Mouse (Mus musculus): ENCODE results near the gene Cacna1c.

Gene Cacna1c

DNA sequence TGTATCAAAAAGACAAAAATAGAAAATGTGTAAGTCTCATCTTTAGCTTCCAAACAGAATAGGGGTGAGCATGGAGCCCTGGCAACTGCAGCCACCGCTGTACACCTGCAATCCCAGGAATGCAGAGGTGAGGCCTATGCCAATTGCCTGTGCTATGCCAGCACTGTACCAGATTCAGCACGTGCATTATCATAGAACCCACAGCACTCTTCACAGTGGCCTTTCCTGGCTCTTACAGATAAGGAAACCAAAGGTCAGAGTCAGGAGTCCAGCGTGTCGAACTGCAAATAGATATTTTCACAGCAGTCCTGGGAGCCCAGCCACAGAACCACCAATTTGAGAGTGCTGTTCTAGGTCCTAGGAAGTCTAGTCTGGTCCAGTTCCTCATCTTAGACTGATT, 227.4 kb downstream of the Cacna1c start:
- DNase-seq (ENCODE audit: extremely low spot score, low read depth, low spot score) = no peak

GRCm38 (mm10) chr6:118966904-118967303, 229.3 kb downstream of the Cacna1c start:
- DNase-seq (ENCODE audit: extremely low spot score, low read depth, low spot score) = no peak

DNA sequence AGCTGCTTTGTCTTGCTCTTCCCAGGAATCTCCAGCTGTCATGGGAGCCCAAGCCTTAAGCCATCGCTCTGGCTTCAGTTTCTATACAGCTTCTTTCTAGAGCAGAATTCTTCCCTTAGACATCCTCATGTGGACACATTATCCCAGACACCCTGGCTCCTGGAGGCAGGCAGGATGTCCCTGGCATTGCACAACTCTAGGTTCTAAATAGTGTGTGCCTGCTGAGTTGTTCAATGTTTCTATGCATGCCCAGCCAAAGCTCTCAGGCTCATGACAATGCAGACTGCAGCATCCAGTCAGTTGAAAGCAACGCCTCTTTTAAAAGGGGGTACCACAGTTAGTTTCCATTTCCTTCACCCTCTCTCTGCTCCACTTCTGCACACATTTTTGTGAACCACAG, 230.6 kb downstream of the Cacna1c start:
- DNase-seq (ENCODE audit: extremely low spot score, low read depth, low spot score) = no peak

- DNase-seq (ENCODE audit: extremely low spot score, low read depth, low spot score) = no peak
Observed at GRCm38 (mm10) chr6:118963806-118964205, 232.4 kb downstream of the Cacna1c start.

DNA sequence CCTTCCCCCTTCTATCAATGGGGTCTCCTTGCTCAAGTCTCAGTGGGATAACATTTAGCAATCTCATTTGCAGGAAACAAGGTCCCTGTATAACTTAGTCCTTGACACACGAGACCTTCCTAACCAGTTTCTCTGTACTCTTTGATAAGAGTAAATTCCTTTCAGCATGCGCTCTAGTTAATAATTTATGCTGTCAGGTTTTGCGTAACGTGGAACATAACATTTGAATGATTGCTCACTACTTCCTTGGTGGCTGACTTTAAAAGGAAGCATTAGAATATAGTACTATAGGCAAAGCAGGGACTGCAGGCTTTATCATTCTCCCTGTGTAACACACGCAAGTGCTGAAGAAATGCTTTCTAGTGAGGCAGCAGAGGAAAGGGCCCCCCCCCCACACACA, 232.9 kb downstream of the Cacna1c start:
- DNase-seq (ENCODE audit: extremely low spot score, low read depth, low spot score) = no peak

DNA sequence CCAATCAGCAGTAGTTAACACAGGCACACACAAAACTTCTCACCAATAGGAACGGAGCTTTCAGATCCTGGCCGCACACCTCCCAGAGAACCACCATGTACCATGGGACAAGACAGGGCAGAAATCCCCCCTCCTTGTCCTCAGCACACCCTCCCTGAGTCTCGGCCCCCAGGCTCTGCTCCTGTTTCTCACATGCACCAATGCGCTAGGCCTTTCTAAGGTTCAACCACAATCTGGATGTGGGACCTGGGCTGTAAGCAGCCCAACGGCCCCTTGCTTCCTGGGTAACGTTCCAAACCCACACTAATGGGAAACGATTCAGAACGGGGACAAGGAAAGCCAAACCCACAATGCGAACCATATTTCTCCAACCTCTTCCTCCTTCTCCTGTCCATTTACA, 237.7 kb downstream of the Cacna1c start:
- no peak for DNase-seq (ENCODE audit: extremely low spot score, low read depth, low spot score)

- no peak for DNase-seq (ENCODE audit: extremely low spot score, low read depth, low spot score)
Observed at GRCm38 (mm10) chr6:118956234-118956633, 240.0 kb downstream of the Cacna1c start.

- no peak for DNase-seq (ENCODE audit: extremely low spot score, low read depth, low spot score)
Observed at GRCm38 (mm10) chr6:118955777-118956176, 240.4 kb downstream of the Cacna1c start.

DNA sequence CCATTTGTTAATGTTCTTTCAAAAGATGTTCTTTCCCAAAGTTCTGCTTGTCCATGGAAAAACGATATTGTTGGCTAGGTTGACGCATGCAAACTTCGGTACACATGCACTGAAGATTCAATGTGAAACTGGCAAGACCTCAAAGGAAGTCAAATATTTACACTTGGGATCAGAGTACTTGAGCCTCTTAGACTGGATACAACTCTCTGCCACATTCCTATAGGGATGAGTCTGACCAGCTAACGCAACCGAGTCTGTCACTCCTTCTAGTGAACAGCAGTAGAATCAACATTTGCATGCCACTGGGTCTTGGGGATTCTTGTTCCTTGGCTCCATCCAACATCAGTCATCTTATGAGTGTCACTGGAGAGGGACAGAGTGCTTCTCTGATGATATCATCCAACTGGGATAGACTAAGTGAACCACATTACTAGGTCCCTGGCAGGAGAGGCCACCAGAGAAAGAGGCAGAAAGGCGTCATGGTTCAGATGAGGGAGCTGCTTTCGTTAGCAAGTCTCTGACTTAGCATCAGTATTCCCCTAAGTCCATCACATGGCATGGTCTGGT, 241.1 kb downstream of the Cacna1c start:
- DNase-seq (ENCODE audit: extremely low spot score, low read depth, low spot score) = no peak

GRCm38 (mm10) chr6:118952377-118952776, 243.8 kb downstream of the Cacna1c start:
- DNase-seq (ENCODE audit: extremely low spot score, low read depth, low spot score) = no peak

GRCm38 (mm10) chr6:118950190-118950589, 246.0 kb downstream of the Cacna1c start:
- DNase-seq (ENCODE audit: extremely low spot score, low read depth, low spot score) = no peak

DNA sequence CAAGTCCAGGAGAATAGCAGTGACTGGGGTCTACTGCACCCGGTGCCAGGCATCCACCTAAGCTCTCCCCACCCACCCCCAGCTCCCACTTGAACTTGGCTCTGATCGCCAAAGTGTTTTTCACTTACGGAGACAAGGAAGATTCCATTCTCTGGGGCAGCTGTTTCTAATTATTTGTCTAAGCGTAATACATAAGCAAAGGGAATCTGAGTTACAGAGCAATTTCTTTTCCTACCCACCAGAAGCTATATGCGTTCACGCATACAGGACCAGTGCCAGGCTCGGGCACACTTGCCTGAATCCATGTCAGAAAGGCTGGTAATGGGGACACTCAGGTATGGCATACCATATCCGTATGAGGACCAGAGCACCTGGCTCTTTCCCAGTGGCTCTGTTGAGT, 248.9 kb downstream of the Cacna1c start:
- no peak for DNase-seq (ENCODE audit: extremely low spot score, low read depth, low spot score)

DNA sequence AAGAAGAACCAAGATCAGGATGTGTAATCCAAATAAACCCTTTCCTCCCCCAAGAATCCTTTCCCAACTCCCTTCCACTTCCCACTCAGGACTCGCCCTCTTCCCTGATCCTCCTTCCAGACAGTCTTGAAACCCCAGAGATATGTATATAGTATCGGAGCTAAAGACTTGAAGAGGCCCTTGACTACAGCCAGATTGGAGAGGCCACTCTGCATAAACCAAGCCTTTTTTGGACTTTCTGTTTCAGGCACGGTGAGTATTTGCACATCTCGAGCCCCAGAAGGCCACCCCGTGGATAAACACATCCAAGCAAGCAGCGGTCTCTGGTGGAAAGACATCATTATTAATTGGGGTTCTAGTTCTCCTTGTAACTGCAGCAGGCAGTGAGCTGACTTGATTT, 249.6 kb downstream of the Cacna1c start:
- no peak for DNase-seq (ENCODE audit: extremely low spot score, low read depth, low spot score)

GRCm38 (mm10) chr6:118944093-118944492, 252.1 kb downstream of the Cacna1c start:
- no peak for DNase-seq (ENCODE audit: extremely low spot score, low read depth, low spot score)

GRCm38 (mm10) chr6:118941816-118942215, 254.4 kb downstream of the Cacna1c start:
- no peak for DNase-seq (ENCODE audit: extremely low spot score, low read depth, low spot score)

DNA sequence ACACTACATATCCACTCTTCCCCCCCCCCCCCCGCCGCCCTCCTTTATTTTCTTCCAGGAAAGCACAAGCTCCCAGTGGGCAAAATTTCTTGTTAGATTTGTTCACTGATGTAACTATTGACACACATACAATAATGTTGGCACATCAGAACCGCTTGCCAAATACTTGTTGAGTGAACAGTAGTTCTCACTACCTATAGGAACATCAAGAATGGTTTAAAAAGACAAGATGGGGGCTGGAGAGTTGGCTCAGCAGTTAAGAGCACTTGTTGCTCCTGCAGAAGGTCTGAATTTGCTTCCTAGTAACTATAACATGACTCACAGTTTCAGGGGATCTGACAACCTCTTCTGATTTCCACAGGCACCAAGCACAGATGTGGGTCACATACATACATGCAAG, 255.2 kb downstream of the Cacna1c start:
- no peak for DNase-seq (ENCODE audit: extremely low spot score, low read depth, low spot score)

GRCm38 (mm10) chr6:118939626-118940025, 256.6 kb downstream of the Cacna1c start:
- no peak for DNase-seq (ENCODE audit: extremely low spot score, low read depth, low spot score)

DNA sequence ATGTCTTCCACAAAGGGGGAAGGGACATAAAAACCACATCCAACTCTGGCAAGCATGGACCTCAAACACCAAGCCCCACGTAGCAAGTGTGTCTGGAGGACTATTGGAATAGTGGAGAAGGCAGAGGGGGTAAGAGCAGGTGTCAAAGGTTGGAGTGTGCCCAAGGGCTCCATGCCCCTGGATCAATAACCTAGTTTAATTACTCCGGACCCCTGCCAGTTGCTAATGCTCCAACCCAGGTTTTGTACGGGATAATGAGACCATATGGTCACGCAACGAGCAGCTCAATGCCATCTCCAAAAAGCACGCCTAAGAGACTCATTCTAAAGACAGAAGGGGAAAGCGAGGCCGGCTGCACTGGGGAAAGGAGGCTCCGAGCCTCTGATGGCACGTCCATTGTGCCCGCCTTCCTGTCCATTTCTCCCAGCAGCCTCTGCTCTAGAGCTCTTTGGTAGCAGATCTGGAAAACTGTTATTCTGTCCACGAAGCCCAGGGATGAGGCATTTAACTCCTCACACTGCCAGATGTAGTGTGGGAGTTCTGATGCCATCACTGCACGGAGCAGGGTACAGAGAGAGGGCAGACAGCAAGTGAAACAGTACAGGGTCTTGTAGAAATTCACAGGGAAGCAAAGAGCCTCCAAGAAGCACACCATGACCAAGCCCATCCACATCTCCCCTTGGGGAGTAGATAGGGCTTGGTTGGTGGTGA, 257.7 kb downstream of the Cacna1c start:
- DNase-seq (ENCODE audit: extremely low spot score, low read depth, low spot score) = no peak

DNA sequence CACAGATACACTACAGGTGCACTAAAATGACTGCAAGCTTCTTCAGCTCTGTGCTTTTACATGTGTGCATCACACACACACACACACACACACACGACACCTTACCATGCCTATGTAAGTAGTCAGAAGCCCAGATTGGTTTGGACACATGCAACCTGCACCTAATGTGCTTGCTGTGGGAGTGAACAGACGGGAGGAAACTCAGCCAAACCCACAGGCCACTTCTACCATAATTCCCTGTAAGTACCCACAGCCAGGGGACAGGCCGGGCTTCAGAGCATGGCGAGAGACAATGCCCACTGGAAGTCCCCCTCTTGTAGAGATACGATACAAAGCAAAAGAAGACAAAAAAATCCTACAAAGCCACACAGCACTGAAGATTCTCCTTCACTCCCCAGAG, 258.7 kb downstream of the Cacna1c start:
- no peak for DNase-seq (ENCODE audit: extremely low spot score, low read depth, low spot score)

- DNase-seq (ENCODE audit: extremely low spot score, low read depth, low spot score) = no peak
Observed at GRCm38 (mm10) chr6:118935520-118936415, 260.4 kb downstream of the Cacna1c start.

GRCm38 (mm10) chr6:118934243-118934902, 261.8 kb downstream of the Cacna1c start:
- no peak for DNase-seq (ENCODE audit: extremely low spot score, low read depth, low spot score)
